Comparison of ENCODE assay signal across 8 mouse cellular contexts in the genomic region with DNA sequence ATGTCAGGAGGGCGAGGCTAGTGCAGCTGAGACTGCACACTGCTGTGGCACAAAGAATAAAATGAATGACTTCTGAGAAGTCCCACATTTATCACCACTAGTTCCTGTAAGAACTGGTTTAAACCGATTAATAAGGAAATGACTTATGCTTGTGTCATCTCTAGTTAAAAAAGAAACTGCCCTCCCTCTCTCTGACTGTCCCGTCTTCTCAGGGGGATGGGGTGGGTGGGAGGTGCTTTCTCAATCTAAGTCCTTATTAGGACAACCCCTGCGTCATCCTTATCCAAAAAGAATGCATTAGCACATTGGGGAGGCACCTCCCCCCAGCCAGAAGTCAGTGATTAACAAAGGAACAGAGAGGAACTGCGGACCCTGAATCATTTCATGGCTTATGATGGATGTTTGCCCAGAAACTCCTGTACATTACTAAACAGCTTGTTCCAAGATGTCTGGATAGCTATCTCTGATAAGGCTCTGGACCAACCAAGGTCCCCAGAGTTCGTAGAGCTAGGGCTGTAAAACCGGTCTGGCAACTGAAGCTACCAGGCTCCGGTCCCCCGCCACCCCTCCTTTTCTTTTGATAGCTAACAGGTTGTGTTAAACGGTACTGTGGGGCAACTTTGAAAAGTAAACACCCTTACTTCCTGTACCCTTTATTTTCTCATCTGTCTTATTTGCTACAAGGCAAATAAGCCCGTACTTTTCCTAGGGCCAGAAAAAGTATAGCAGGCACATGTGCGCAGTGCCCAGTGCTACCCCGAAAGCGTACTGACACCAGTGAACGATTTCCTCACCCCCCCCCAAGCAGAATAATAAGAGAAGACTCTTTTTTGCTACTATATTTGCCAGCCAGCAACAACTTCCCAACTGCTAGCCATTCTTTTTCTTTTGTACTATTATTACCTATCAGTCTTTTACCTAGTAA. TPM values are rescaled to one million over a fixed set of nuclear protein-coding genes. Genes with fewer than 3 reads are reported as not detected.
DNase-seq lines count a peak whose midpoint lies in the region; ATAC-seq and TF ChIP-seq lines count a peak whose summit lies in the region.

No protein-coding gene starts in this region.

- H3K9me3 ChIP-seq in midbrain, embryonic 10.5 days (replicated peaks), result no peaks in the 10 kb centered on the region
- H3K9me3 ChIP-seq in midbrain, embryonic 11.5 days (ENCODE audit: control insufficient read depth, low read length), result no peaks in the 10 kb centered on the region
- H3K9me3 ChIP-seq in heart, embryonic 11.5 days (replicated peaks; ENCODE audit: control insufficient read depth, low read length), result no peaks in the 10 kb centered on the region
- H3K9me3 ChIP-seq in kidney, embryonic 15.5 days (replicated peaks), result no peaks in the 10 kb centered on the region
- H3K9me3 ChIP-seq in stomach, embryonic 14.5 days (ENCODE audit: control insufficient read depth, low read depth, low read length), result no peaks in the 10 kb centered on the region

- H3K9ac ChIP-seq in midbrain, embryonic 11.5 days (ENCODE audit: low read length), result no peak overlapping the region
- peak overlapping the region; percentile 88 for H3K9ac ChIP-seq in heart, embryonic 11.5 days (ENCODE audit: low read depth, low read length)
- H3K9ac ChIP-seq in kidney, embryonic 15.5 days, result peak overlapping the region; percentile 53; the same call in 1 of the 2 replicates
- peak overlapping the region; percentile 80 for H3K9ac ChIP-seq in stomach, embryonic 14.5 days (replicated peaks; ENCODE audit: low read depth, low read length)

- DNase-seq in midbrain, embryonic 10.5 days (ENCODE audit: low spot score), result no peak
- DNase-seq in midbrain, embryonic 11.5 days (ENCODE audit: low spot score, missing footprints), result no peak
- peak; percentile 95 for DNase-seq in lung, postnatal 36 days
- no peak for DNase-seq in left cerebral cortex, adult 8-10 months (ENCODE audit: low spot score in 2 of 2)

- no peak for ATAC-seq in midbrain, embryonic 11.5 days (ENCODE audit: low FRiP score)
- ATAC-seq in heart, embryonic 11.5 days (replicated peaks; ENCODE audit: insufficient number of reproducible peaks, low FRiP score, low TSS enrichment), result peak; percentile 88
- ATAC-seq in kidney, embryonic 15.5 days (replicated peaks; ENCODE audit: low FRiP score), result peak; percentile 92
- peak; percentile 90 for ATAC-seq in stomach, embryonic 14.5 days (ENCODE audit: insufficient number of reproducible peaks, insufficient read depth, low FRiP score, low read depth)

- H3K36me3 ChIP-seq in midbrain, embryonic 10.5 days, result no peaks in the 10 kb centered on the region
- no peaks in the 10 kb centered on the region for H3K36me3 ChIP-seq in midbrain, embryonic 11.5 days (ENCODE audit: control insufficient read depth, insufficient read depth, low read length)
- H3K36me3 ChIP-seq in heart, embryonic 11.5 days (ENCODE audit: control insufficient read depth, insufficient read depth, low read length), result no peaks in the 10 kb centered on the region
- peaks cover 10% of the 10 kb centered on the region for H3K36me3 ChIP-seq in kidney, embryonic 15.5 days
- H3K36me3 ChIP-seq in stomach, embryonic 14.5 days (ENCODE audit: control insufficient read depth, insufficient read depth, low read length), result no peaks in the 10 kb centered on the region

- peak overlapping the region; percentile 32 for H3K4me3 ChIP-seq in midbrain, embryonic 10.5 days
- no peak overlapping the region for H3K4me3 ChIP-seq in midbrain, embryonic 11.5 days (ENCODE audit: low read depth, low read length)
- peak overlapping the region; percentile 5; the same call in 1 of the 2 replicates for H3K4me3 ChIP-seq in cortical plate, adult 2 months (ENCODE audit: insufficient read depth, low read length)
- H3K4me3 ChIP-seq in heart, embryonic 11.5 days (ENCODE audit: low read depth, low read length), result peak overlapping the region; percentile 56
- peak overlapping the region; percentile 50 for H3K4me3 ChIP-seq in kidney, embryonic 15.5 days (replicated peaks)
- H3K4me3 ChIP-seq in stomach, embryonic 14.5 days (ENCODE audit: low read depth, low read length), result peak overlapping the region; percentile 49

- H3K27ac ChIP-seq in midbrain, embryonic 10.5 days (replicated peaks), result peak overlapping the region; percentile 61
- no peak overlapping the region for H3K27ac ChIP-seq in midbrain, embryonic 11.5 days (ENCODE audit: low read depth, low read length)
- H3K27ac ChIP-seq in cortical plate, adult 2 months (ENCODE audit: insufficient read depth, low read length), result no peak overlapping the region
- peak overlapping the region; percentile 94 for H3K27ac ChIP-seq in heart, embryonic 11.5 days (ENCODE audit: low read depth, low read length)
- peak overlapping the region; percentile 91 for H3K27ac ChIP-seq in kidney, embryonic 15.5 days
- peak overlapping the region; percentile 98 for H3K27ac ChIP-seq in stomach, embryonic 14.5 days (ENCODE audit: low read length)

- 13% methylated on average over 15 of the region's 15 CpGs for WGBS in midbrain, embryonic 10.5 days
- WGBS in midbrain, embryonic 11.5 days, result 15% methylated on average over 15 of the region's 15 CpGs
- WGBS in heart, embryonic 11.5 days (ENCODE audit: insufficient replicate concordance), result 4% methylated on average over 15 of the region's 15 CpGs
- 5% methylated on average over 15 of the region's 15 CpGs for WGBS in kidney, embryonic 15.5 days
- WGBS in stomach, embryonic 14.5 days, result 4% methylated on average over 15 of the region's 15 CpGs

- TF ChIP-seq CTCF in cortical plate, adult 2 months (IDR thresholded peaks at IDR 0.05; ENCODE audit: extremely low read depth, insufficient read depth, low read length), result no peak

- no peak for TF ChIP-seq POLR2A in cortical plate, adult 2 months (IDR thresholded peaks at IDR 0.05; ENCODE audit: extremely low read depth, insufficient read depth, low read length)

- H3K4me1 ChIP-seq in midbrain, embryonic 10.5 days, result peaks cover 27% of the 10 kb centered on the region
- H3K4me1 ChIP-seq in midbrain, embryonic 11.5 days (ENCODE audit: control insufficient read depth, insufficient read depth, low read length), result peaks cover 8% of the 10 kb centered on the region; the same call in 1 of the 2 replicates
- H3K4me1 ChIP-seq in cortical plate, adult 2 months (ENCODE audit: control insufficient read depth, insufficient read depth, low read length), result peaks cover 2% of the 10 kb centered on the region; the same call in 1 of the 2 replicates
- H3K4me1 ChIP-seq in heart, embryonic 11.5 days (ENCODE audit: control insufficient read depth, insufficient read depth, low read length), result peaks cover 11% of the 10 kb centered on the region
- peaks cover 28% of the 10 kb centered on the region for H3K4me1 ChIP-seq in kidney, embryonic 15.5 days
- peaks cover 10% of the 10 kb centered on the region; the same call in 1 of the 2 replicates for H3K4me1 ChIP-seq in stomach, embryonic 14.5 days (ENCODE audit: control insufficient read depth, insufficient read depth, low read length)

- H3K4me2 ChIP-seq in midbrain, embryonic 11.5 days, result no peak overlapping the region; the same call in 1 of the 2 replicates
- H3K4me2 ChIP-seq in heart, embryonic 11.5 days, result peak overlapping the region; percentile 76
- H3K4me2 ChIP-seq in kidney, embryonic 15.5 days, result peak overlapping the region; percentile 60
- peak overlapping the region; percentile 59 for H3K4me2 ChIP-seq in stomach, embryonic 14.5 days (replicated peaks; ENCODE audit: low read depth, low read length)

- no peaks in the 10 kb centered on the region for H3K27me3 ChIP-seq in midbrain, embryonic 10.5 days (ENCODE audit: low read depth, poor library complexity, severe bottlenecking)
- no peaks in the 10 kb centered on the region for H3K27me3 ChIP-seq in midbrain, embryonic 11.5 days (ENCODE audit: control insufficient read depth, insufficient read depth, low read length)
- H3K27me3 ChIP-seq in heart, embryonic 11.5 days (ENCODE audit: control insufficient read depth, insufficient read depth, low read length), result no peaks in the 10 kb centered on the region
- no peaks in the 10 kb centered on the region for H3K27me3 ChIP-seq in kidney, embryonic 15.5 days
- no peaks in the 10 kb centered on the region for H3K27me3 ChIP-seq in stomach, embryonic 14.5 days (ENCODE audit: control insufficient read depth, insufficient read depth, low read length)

RNA-seq across cellular contexts. Expression of a gene that starts 42.3 kb away (rescaled TPM):
- polyA plus RNA-seq in midbrain, embryonic 10.5 days (2016; fragmentation: Nextera tagmentation; extraction: Ambion mirVana), result 13.0 and 14.8 TPM in 2 replicates
- 11.2 and 15.1 TPM in 2 replicates for polyA plus RNA-seq in midbrain, embryonic 11.5 days (2014; fragmentation: Nextera tagmentation; extraction: Ambion mirVana)
- polyA plus RNA-seq in cortical plate, adult 2 months (2012; rRNA removed), result 6.6 and 6.7 TPM in 2 replicates
- polyA plus RNA-seq in heart, embryonic 11.5 days (2014; fragmentation: Nextera tagmentation; extraction: Ambion mirVana), result 10.6 and 12.2 TPM in 2 replicates
- polyA plus RNA-seq in kidney, embryonic 15.5 days (2015; fragmentation: Nextera tagmentation; extraction: Ambion mirVana), result 10.3 and 10.5 TPM in 2 replicates
- polyA plus RNA-seq in stomach, embryonic 14.5 days (2014; fragmentation: Nextera tagmentation; extraction: Ambion mirVana), result 9.9 and 10.0 TPM in 2 replicates
- 1 to 10 TPM; 3.8 to 4.8 (median 3.9) TPM for total RNA-seq in left cerebral cortex, adult 8-10 months (2022)

RNA-seq across cellular contexts. Expression of a gene that starts 42.5 kb away (rescaled TPM):
- 56.2 and 58.3 TPM in 2 replicates for polyA plus RNA-seq in midbrain, embryonic 10.5 days (2016; fragmentation: Nextera tagmentation; extraction: Ambion mirVana)
- 54.1 and 62.2 TPM in 2 replicates for polyA plus RNA-seq in midbrain, embryonic 11.5 days (2014; fragmentation: Nextera tagmentation; extraction: Ambion mirVana)
- 24.7 and 25.3 TPM in 2 replicates for polyA plus RNA-seq in cortical plate, adult 2 months (2012; rRNA removed)
- polyA plus RNA-seq in heart, embryonic 11.5 days (2014; fragmentation: Nextera tagmentation; extraction: Ambion mirVana), result 43.4 and 50.0 TPM in 2 replicates
- 60.9 and 70.7 TPM in 2 replicates for polyA plus RNA-seq in kidney, embryonic 15.5 days (2015; fragmentation: Nextera tagmentation; extraction: Ambion mirVana)
- 60.3 and 60.8 TPM in 2 replicates for polyA plus RNA-seq in stomach, embryonic 14.5 days (2014; fragmentation: Nextera tagmentation; extraction: Ambion mirVana)
- total RNA-seq in left cerebral cortex, adult 8-10 months (2022), result 10 to 100 TPM; 39.0 to 44.0 (median 39.5) TPM

Comparison
In these comparisons a context has a peak if more than half of its experiments do, and no peak if none do; other contexts are left out.
1. H3K27ac ChIP-seq: peak in midbrain, embryonic 10.5 days (single experiment), heart, embryonic 11.5 days (single experiment), kidney, embryonic 15.5 days (single experiment) and stomach, embryonic 14.5 days (single experiment); none in midbrain, embryonic 11.5 days (single experiment) and cortical plate, adult 2 months (single experiment).